Mouse (Mus musculus): Measurements from ENCODE around the gene Pitx2. TPM values are rescaled to one million over a fixed set of nuclear protein-coding genes. Genes with fewer than 3 reads are reported as not detected.

The Pitx2 gene
- total RNA-seq, 2 experiments from 2014 or later = not detected

DNA sequence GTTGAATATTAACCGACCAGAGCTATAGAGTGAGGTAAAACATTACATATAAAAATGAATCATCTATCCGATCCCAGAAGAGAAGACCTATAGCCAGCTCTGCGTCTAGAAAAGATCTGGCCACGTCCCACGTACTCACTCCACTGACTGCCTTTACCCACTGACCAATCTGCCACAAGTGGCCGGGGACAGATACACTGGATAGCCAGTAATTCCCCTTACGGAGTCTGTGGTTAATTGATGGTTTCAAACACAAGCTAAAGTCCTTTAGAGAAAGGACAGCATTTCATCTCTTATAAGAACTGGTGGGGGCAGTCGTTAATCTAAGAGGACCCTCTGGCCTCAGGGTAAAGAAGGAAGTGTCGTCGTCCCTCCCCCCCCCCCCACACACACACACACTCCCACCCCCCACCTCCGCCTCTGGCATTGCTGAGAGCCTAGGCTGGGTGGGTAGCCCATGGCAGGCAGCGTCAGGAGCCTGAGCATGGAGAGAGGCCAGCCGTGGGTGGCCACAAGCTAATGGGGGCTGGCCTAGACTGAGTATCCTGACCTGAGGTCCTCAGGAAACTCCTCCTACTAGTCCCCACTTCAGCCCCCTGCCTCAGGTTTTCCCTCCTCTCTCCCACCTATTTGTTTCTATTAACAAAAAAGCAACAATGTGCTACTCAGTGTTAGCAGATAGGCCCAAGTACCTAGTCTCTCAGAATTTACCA, 26.1 kb downstream of the Pitx2 start:
- DNase-seq (ENCODE audit: low spot score in 2 of 2) = no peak
- intact Hi-C loops (cut with DNase I) = no loop called here

DNA sequence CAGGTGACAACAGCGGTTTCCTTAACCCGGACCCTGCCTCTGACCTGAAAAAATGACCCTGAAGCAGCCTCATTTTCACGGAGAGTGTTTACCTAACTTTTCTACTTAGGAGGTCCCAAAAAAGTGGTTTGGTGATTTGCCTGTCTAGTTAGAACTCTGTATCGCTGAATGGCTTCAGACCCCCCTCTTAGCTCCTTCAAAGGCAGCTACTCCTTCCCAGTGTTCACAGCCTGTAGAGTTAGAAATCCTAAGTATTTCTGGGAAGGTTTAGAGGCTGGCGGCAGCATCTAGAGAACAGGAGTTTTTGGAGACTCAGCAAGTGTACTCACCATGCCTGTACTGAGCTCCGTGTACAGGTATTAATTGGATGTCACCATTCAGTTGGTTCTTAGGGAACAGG, 27.0 kb downstream of the Pitx2 start:
- intact Hi-C loops (cut with DNase I) = no loop called here

DNA sequence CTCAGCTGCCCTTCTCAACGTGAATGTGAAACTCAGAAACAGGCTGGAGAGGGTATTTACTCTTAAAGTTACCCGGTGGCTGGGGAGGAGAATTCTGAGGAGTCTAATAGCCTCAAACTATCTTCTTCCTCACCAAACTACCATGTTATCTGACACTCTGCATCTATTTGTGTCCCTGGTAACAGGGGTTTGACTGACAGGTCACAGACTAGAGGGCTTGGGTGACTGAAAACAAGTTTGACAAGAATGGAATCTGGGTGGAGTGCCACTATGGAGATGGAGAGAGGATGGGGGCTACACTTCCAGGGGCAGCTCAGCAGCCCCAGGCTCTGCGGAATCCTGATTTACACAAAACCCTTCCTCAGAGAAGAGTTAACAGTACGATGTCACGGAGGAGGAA, 27.7 kb downstream of the Pitx2 start:
- DNase-seq (ENCODE audit: low spot score in 2 of 2) = no peak
- intact Hi-C loops (cut with DNase I) = no loop called here

More for the DNA sequence above, 27.0 kb downstream of the Pitx2 start:
- DNase-seq (ENCODE audit: low spot score in 2 of 2) = no peak

DNA sequence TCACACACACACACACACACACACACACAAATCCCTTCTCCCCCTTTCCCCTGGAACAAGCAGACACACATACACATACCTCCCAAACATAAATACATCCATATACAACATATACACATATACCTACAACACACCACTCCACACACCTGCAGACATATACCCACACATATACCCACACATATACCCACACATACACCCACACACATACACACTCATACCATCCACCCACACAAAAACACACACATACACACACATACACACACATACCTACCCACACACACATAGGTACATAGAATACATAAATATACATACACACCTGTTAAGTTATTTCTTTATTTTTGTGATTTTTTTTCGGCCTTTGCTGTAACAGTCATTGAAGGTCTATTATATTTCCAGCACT, 38.3 kb downstream of the Pitx2 start:
- DNase-seq (ENCODE audit: low spot score in 2 of 2) = no peak
- intact Hi-C loops (cut with DNase I) = no loop called here

DNA sequence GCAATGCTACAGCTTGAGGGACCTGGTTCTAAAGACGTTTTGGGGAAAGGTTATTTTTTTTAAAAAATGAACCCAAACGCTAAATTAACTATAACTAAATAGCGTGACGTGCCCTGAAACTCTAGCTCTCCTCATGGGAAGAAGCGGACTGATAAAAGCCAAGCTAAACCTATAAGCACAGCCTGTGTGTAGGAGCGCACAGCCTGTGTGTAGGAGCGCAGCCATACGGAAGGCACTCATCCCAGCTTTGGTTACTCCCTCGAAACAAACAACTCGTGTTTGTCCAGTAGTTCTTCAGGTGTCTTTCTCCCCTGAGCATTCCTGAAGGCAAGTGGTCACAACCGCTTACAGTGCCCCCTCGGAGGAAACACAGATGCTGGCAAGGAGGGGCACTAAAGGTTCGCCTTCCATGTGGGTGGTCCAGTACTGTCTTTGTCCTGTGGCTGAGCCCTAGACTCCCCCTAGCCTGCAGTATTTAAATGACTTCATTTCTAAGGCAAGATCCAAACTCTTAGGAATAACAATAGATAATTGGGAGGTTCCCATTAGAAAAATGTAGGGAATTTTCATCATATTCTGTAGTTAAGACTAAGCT, 39.1 kb downstream of the Pitx2 start:
- no peak for DNase-seq (ENCODE audit: low spot score in 2 of 2)
- intact Hi-C loops (cut with DNase I) = no loop called here

DNA sequence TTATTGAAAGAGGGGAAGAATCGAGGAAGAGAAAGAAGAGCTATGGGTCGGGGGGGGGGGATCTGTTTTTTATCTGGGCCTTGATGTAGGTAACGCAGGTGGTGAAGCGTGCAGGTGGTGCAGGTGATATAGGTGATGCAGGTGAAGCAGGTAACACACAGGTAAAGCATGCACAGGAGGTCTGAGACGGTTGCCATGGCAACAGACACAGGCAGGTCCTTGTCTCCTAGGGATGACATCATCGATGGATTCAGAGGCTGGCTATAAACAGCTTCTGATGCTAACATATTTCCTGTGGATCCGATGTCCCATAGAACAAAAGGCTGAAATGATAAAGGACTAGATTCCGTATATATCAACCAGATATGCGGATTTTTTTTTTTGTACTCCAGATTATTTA, 51.3 kb downstream of the Pitx2 start:
- intact Hi-C loops (cut with DNase I) = no loop called here
- no peak for DNase-seq (ENCODE audit: low spot score in 2 of 2)

DNA sequence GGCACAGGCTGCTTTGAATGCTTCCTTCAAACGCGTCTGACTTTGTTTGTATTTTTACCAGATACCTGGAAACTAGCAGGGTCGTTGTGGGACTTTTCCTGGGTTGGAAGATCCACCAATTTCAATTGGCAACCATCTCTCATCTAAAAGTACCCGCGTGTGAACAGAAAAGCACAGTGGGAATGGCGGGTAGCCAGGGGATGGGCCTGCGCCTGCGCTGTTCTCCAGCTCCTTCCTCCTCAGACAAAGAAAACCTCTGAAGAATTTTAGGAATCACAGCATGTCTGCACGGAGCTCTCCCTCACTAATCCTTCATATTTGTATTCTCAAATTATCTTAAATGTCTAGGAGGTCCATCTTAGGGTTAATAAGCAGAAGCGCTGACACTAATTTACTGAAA, 54.6 kb downstream of the Pitx2 start:
- intact Hi-C loops (cut with DNase I) = no loop called here
- peak in 1 of 2 experiments; percentile 28 for DNase-seq (ENCODE audit: low spot score in 2 of 2)

DNA sequence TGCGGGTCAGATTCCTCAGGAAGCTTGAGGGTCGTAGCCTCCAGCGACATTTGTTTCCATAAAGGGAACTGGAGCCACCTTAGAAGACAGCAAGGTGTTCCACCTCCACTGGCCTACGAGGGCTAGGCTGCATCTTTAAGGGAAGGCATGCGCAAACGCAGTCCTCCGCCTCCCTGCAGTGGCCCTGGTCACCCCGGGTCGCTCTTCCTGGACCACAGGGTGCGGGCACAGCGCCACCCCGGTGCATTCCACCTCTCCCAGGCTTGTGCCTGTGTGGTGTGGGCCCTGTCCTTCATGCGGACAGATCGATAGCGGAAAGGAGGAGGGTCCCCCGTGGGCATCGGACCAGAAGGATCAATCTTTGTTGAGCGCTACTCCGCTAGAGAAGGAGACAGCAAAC, 56.6 kb downstream of the Pitx2 start:
- DNase-seq (ENCODE audit: low spot score in 2 of 2) = no peak
- intact Hi-C loops (cut with DNase I) = no loop called here

DNA sequence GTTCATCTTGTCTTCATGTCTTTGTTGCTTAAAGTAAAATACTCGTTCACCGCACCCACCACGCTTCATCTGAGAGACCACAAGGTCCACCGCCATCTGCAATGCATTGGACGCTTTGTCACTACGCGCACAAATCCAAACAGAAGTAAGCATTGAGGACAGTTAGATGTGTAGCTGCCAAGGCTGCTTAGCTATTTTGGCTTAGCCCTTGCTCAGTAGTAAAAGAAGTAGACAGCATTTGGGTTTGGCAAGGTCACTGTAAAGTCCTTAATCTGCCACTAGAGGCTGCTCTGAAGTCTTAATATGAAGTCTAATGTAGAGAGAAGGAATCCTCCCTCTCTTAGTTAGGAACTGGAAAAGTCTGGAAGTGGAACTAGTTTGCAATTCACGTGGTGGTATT, 57.1 kb downstream of the Pitx2 start:
- DNase-seq (ENCODE audit: low spot score in 2 of 2) = no peak
- intact Hi-C loops (cut with DNase I) = no loop called here

DNA sequence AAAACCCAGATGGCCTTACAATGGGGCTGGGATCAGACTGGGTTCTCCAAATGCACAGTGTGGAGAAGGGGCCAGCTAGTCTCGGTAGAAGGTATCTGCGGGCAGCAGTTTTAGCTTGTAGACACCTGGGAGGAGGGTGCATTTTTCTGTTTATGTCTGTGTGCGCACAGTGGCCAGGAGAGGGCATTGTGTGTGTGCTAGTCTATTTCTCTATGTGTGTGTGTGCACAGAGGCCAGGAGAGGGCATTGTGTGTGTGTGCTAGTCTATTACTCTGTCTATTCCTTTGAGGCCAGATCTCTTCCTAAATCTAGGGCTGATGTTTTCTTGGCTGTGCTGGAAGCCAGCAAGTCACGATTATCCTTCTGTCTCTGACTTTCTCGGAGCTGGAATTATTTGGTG, 58.8 kb downstream of the Pitx2 start:
- intact Hi-C loops (cut with DNase I) = no loop called here
- DNase-seq (ENCODE audit: low spot score in 2 of 2) = no peak

Other genes with a start within 250 kb of the Pitx2 start
- gene Enpep, start 132.8 kb downstream of the Pitx2 start, total RNA-seq (2021) = 1 to 10 TPM; 1.5 TPM

All from left cerebral cortex, postnatal 36 days (tissue).